Mouse (Mus musculus): Measurements from ENCODE around the gene Apba2.

The Apba2 gene

DNA sequence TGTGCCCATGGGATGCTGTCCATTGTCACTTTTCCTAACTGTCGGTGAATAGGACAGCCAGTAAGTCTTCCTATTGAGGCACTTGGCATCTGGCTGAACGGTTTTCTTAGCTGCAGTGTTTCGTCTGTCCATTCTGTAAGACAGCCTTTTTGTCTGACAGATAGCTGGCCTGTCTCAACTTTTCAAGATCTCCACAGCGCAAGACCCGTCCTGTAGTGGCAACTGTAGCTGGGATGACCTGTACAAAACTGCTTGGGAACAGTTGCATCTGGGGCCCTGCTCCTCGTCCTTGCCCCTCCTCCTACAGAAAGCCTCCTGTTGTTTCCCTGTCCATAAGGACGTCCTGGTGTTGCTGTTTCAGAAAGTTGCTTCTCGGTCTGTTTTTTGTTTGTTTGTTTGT, 157.8 kb downstream of the Apba2 start:
- DNase-seq (ENCODE audit: low read depth) = no peak

DNA sequence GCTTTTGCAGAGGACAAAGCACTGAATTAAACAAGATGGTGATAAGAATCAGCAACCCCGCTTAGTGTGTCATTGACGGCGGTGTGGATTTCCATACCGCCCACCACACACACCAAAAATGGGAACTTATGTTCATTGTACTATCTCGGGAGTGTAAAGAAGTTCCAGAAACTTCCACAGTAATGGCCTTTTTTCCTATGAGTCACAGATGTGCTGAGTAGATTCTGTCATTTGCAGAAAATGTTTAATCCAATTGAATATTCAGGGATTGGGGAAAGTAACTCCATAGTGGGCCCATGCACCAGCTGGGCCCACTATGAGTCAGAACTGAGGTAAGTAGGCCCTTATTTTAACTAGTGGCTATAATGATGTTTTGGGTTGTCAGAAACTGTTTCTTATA, 161.0 kb downstream of the Apba2 start:
- no peak for DNase-seq (ENCODE audit: low read depth)

DNA sequence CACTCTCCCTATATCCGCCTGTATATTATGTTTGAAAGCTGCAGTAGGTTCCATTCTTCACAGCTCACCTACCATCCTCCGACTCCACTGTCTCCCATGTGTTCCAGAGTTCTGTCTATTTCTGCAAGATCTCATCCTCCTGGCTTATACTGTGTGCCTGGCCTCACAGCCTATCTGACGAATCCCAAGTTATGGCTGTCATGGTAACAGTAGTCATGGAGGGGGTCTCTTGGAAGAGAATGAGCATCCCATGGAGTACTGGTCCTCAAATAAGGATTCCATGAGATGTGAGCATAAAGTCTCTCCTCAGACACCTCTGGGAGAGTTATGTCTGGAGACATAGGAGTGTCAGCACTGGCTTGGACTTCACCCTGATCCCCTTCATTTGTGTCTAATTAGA, 162.1 kb downstream of the Apba2 start:
- DNase-seq (ENCODE audit: low read depth) = no peak

DNA sequence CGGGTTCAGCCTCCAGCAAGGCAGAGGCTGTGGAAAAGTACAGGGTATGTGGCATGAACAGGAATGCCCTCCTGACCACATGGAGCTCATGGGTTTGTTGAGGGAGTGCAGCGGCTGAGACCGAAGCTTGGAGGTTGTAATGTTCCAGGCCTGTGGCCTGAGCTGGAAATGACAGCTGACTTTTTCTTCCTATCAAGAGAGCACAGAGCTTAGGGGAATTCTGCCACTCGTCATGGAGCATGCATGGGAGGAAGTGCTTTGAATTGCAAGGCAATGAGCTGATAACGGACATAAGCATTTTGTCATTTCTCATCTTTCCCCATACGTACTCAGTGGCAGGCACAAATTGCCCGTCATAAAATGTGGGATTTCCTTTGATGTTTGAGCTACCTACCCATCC, 163.6 kb downstream of the Apba2 start:
- DNase-seq (ENCODE audit: low read depth) = no peak

DNA sequence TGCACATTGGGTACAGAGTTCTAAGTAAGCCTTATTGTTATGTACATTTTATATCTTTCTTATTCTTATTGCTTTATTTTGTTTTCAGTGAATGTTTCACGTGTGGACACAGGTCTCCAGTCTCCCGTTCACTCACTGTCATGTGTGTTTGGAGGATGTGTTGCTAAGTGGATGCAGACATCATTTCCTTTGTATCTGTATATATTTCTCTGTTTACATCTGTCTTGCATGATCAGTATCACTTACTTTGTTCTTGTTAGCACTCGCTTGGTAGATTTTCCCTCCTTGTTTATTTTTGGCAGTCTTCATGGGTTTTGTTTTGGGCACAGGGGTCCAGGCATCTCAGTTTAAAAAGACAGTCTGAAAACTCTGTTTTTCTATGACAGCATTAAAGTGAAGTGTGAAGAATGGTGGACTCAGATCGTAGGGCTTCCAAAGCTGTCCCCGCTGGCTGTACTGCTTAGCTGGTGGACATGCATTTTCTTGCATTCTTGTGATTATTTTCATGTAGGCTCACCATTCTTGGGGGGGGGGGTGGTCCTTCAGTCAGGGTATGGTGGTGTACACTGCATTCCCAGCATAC, 164.3 kb downstream of the Apba2 start:
- no peak for DNase-seq (ENCODE audit: low read depth)

DNA sequence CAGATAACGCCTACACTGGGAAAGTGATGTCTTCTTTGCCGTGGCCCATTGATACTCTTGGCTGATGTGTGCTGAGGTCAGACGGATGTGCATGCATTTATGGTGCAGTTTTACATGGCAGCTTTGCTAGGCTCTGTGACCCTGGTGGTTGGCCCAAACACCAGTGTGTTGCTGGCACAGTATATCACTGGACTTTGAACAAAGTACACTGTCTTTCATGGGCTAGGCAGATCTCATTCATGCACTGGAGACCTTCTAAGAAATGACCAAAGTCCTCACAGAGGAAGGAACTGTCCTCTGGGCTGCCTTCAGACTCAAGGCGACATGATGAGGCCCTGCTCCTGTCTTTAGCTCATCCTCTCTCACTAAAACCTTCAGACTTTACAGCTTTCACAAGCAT, 166.5 kb downstream of the Apba2 start:
- no peak for DNase-seq (ENCODE audit: low read depth)

DNA sequence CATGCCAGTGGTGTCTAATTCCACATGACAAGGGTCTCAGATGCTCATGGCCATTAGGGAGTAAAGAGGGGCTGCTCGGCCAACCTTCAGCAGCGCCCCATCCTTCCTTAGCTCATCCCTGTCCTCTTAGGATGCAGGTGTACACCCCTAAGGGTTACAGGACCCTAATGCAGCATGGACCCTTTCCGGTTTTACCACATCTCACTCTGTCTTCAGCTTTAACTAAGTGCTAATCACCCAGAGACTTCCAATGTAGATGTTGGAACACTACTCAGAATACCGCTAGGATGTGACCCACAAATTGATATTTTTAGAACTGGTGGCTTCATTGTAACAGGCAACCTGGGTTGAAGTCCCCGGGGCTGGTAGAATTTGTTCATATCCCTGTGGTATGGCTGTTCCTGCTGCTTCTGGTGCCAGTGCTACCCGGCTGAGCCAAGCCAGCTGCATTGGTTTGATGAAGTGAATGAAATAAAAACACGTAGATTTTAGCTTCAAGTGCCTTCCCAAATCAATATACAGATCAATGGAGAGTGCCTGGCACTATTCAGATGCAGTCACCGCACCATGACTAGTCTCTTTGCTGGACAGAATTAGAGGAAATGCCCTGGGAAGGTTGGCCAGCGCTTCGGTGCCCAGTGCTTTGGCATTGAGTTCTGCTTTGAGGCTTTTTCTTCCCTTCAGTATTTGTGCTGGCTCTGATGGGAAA, 178.4 kb downstream of the Apba2 start:
- DNase-seq (ENCODE audit: low read depth) = no peak

DNA sequence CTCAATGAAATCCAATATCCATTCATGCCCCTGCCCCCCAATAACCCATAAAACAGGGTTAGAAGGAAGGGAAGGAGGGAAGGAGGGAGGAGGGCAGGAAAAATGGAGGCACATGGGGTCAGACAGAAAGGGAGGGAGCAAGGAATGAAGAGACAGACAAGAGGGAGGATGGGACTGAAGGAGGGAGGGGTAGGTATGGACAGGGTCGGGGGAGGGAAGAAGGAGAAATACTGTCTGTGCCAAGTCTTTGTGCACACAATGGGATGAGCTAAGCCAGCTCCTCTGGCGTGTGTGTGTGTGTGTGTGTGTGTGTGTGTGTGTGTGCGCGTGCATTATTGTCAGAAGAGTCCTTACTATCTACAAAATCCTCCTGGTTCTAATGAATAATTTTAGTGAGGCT, 183.4 kb downstream of the Apba2 start:
- DNase-seq (ENCODE audit: low read depth) = no peak

DNA sequence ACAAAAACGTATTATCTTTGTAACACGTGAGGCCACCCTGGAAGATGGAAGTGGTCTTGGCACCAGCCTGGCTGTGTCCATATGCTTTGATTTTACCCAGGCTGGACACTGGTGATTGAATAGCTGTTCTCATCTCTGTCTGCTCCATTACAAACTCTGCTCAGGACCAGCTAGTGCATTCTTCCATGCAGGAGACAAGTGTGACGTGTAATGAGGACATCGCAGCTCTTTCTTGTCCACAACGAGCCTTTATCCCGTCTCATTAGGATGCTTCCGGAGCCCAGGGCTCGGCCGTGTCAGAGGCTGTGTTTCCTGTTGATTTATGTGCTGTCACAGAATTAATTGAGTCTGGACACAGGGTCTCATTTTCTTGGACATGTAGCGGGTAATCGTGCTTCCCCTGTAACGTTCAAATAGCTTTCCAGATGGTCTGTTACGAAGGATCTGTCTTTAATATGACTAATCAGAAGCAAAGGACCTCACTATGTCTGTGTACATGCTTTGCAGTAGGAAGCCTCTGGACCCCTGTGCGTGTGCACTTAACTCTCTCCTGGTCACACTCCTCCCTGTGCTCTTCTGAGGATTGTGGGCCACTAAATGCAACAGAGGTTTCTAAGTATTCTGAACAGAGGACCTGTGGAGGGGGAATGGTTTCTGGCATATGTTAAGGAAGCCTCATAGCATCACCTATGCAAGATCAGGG, 186.8 kb downstream of the Apba2 start:
- no peak for DNase-seq (ENCODE audit: low read depth)

DNA sequence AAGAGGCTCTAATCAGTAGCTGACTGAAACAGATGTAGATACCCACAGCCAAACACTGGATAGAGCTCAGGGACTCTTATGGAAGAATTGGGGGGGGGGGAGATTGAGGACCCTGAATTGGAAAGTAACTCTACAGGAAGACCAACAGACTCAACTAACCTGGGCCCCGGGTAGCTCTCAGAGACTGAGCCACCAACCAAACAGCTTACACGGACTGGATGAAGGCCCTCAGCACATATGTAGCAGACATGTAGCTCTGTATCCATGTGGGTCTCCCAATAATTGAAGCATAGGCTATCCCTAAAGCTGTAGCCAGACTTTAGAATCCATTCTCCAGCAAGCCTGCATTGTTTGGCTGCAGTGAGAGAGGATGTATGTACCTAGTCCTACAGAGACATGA, 190.3 kb downstream of the Apba2 start:
- no peak for DNase-seq (ENCODE audit: low read depth)

DNA sequence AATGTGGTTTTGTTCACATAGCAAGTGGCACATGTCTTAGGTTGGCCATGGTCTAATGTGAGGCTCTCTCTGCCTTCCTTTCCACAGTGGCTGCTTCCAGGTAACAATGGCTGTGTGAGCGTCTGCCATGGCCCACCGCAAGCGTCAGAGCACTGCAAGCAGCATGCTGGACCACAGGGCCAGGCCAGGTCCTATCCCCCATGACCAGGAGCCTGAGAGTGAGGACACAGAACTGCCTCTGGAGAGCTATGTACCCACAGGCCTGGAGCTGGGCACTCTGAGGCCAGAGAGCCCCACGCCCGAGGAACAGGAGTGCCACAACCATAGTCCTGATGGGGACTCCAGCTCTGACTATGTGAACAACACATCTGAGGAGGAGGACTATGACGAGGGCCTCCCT, 193.4 kb downstream of the Apba2 start:
- DNase-seq (ENCODE audit: low read depth) = no peak

DNA sequence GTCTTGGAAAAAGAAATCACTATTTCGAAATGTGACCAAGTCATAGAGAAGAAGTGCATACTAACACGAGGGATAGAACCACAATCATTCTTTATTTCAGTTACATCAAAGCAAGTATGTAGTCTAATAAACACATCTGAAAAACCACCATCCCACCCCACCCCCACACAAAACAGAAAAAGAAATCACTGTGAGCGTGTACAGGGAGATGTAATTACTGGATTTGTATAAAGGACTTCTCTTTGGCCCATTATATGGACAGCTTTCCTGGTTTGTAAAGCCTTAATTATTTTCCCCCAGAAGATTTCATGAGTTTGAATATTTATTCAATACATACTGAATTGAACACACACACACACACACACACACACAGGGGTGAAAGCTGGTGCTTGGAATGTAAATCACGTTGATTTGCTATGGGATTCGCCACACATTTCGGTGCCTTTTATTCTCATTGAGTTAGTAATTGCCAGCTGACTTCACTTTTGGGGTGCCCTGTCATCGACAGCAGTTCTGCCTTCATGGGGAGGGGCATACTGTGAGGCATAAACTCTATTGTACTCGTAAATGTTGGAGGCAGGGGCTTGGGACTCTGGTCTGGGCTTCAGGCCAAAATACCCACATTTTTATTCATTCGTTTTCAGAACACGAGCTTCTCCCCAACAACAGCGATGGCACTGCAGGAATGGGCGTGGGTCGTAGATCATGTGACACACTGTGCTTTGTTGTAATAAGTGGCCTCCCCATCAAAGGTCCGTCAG, 195.2 kb downstream of the Apba2 start:
- DNase-seq (ENCODE audit: low read depth) = no peak

DNA sequence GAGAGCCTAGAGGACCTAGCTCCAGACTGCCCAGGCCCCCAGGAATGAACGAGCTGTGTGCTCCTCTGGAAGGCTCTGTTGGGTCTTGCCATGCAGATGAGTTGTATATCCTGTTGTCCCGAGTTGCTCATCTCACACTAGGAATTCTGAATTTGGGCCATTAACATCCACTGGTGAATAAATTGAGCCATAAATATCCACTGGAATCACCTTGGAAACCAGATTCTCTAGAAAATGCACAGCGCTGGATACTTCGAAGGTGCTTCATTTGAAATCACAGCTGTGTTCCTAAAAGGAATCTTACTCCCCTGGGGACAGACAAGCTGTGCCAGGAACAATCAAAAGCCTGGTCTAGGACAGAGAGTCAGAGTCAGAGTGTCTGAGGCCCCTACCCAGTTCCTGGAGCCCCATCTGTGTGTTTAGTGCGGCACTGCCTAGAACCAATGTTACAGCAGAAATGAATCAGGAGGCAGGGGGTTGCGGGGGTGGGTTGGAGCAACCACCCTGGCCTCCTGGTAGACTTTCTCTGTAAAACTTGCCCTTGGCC, 196.4 kb downstream of the Apba2 start:
- no peak for DNase-seq (ENCODE audit: low read depth)

DNA sequence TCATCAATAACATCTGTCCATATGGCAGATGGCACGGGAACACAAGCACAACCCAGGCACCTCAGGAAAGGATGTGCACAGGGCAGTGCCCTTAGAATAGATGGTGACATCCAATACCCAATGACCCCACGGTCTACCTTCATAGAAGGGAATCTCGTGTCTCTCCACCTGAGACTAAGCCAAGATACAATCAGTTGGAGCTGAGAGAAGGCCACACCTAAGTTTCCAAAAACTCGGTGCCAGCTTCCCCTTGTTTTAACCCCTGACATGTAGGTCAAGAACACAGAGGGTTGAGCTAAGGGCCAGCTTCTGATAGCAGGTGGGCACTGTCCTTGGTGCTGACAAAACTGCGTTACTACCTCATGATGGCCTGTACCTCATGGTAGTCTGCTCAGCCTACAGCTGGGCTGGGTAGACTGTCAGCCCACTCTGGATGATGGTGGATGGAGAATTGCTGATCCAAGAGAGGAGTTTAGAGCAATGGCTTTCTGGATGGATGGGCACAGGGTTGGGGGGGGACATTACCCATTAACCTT, 202.6 kb downstream of the Apba2 start:
- DNase-seq (ENCODE audit: low read depth) = no peak

DNA sequence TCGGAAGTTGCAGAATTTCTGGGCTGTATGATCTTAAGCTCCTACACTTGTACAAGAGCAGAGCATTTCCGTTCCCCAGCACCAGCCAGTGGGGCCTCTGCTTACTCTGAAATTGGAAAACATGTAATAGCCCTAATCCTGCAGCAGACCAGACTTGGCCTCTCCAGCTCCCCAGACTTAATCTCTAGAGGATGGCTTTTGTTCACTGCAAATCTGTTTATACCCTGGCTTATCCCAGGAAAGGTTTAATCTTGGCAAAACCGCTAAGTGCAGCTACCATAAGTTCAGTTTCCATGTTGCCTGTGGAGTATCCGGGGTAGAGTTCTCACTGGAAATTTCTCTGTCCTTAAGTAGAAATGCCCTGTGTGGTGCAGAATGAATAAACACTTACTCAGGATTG, 206.7 kb downstream of the Apba2 start:
- DNase-seq (ENCODE audit: low read depth) = no peak

DNA sequence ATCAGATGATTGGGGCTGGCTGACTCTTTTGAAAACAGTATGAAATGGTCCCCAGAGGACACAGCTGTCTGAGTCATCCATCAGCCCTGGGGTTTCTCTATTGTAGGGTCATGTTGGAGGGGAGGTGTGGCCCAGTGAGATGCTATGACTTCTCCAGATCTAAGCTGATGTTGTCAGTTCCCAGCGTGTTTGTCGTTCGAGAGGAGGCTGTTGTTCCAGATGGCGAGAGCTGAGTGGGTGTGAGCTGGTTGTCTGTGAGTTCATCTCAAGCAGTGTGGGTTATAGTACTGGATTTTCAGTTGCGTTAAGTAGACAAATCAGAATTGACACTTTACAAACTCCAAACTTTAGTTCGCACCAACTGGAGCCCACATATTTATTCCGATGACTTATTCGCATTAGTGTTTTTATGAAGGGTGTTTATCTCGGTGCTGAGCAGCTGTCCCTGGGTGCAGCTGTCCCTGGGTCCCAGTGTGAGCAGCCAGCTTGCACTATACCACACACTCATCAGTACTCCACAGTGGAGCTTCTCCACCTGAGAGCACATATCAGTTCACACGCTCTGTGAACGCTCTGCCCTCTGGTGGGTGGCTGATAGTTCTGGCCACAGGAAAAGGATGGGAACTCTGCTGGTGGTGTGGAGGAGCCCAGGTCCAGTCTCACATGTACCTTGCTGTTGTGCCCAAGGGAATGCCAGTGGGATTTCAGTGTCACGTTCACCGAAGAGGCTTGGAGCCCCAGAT, 208.2 kb downstream of the Apba2 start:
- DNase-seq (ENCODE audit: low read depth) = no peak

DNA sequence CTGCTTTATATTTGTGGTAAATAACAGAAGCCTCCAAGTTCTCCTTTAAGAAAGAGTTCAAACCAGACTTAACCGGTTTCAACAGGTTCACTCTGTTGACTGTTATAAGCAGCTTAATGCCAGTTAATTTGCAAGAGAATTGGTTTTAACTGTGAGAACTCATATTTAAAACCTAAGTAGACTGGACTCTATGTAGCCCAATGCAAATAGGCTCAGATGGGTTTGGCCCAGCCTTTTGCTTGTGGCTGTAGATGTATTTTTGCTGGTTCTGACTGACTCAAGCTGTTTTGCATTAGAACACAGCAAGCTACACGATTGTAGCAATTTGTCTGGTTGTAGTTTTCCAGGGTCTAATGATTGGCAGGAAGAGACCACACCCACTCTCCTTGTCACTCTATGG, 214.8 kb downstream of the Apba2 start:
- DNase-seq (ENCODE audit: low read depth) = no peak

DNA sequence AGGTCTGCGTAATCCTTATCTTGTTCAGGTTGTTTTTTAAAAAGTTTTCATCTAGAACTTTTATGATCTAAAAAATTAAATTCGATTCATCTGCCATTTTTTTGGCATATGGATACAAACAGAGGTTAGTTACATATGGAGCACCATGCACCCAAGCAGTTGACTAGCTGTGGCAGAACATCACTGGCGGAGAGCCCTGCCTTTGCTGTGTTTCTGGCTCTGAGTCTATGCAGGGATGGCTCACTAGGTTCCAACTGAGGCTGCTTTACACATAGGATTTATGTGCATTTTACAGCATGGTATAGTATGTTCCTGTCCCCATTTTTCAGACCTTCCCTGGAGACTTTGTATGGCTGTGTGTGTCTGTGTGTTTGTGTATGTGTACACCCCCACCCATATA, 221.8 kb downstream of the Apba2 start:
- DNase-seq (ENCODE audit: low read depth) = no peak

DNA sequence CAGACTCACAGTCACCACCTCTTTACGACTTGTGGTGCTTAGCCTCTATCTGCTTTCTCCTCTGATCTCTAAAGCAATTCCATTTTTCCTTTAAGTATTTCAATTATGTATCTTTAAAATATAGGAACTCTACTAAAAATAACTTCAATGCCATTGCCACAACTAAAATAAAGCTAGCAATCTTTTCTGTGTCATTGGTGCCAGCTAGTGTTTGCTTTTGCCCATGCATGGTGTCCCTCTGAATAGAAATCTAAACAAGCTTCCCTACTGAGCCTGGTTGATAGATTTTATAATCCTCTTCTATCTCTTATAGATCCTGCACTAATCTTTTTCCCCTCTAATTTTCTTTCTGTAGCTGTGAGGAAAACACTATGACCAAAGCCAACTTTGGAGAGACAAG, 222.9 kb downstream of the Apba2 start:
- DNase-seq (ENCODE audit: low read depth) = no peak

DNA sequence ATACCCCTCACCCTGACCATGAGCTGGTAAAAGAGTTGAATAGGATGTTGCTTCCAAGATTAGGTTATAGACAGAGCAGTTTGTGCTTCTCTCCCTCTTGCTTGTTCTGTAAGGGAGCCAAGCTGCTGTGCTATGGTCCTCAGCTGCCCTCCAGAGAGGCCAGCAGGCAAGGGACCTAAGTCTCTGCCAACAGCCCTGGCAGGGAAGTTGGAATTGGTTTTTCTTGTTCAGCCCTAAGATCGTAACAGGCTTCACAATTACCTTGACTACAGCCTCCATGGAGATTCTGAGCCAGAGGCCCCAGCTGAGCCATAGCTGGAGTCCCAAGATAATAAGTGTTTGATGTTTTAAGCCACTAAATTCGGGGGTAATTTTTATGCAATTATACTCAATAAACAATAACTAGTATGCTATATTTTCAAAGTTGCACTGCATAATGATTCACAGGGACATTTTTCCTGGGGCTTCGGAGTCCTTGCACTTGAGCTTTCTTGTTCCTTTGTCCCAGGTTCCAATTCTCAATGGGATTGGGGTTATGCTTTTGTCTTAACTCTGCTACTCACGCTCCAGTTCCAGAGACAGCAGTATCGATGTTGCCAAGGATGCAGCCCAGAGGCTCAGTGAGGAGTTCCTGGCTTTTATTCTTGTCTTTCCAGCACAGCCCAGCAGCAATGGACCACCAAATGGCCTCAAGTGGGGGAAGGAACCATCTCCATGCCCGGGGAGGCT, 224.6 kb downstream of the Apba2 start:
- no peak for DNase-seq (ENCODE audit: low read depth)

DNA sequence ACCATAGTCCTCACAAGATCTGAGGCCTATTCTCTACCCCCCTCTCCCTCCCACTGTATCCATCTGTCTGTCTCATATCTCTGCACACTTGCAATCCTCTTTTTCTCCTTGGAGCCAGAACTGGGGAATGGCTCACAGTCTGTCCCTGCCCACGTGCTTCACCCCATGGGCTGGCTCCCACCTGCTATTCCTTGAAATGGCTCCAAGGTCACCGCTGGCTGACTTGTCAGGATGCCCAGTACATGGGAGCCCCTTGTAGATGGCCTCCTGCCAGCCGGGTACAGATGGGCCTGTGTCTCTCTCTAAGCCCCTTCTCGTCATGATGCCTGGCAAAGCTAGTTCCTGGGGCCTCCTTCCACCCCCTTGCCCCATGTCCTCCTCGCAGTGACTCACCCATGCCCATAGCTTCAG, 226.7 kb downstream of the Apba2 start:
- no peak for DNase-seq (ENCODE audit: low read depth)
